Comparison of ENCODE assay signal across 27 mouse cellular contexts in the genomic region with DNA sequence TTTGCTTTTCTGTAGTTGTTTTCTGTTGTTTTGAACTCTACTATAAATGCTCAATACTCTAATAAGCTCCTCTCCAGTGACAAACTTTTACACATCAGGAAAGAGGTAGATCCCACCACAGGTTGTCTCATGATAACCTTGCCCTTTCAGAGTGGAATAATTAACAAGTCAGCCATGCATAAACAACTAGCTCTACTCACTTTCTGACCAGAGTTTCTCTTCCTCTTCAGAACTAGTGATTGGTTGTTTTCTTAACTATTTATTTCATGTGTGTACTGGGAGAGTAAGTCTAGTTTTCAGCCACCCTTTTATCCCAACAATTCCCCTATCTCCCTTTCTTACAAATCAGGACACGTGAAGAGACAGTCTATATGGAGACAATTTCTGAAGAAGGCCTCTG.
"Had no signal": no experiment of that assay in that cellular context is flagged by ENCODE, and none has a peak within 500 bp of the region (broad histone marks: within the 10 kb centered on the region; RNA-seq: fewer than 3 reads in every experiment).

No protein-coding gene starts in this region.

- H3K4me3 ChIP-seq: embryonic facial prominence, embryonic 10.5 days; embryonic facial prominence, embryonic 12.5 days; embryonic facial prominence, embryonic 13.5 days; embryonic facial prominence, embryonic 15.5 days; erythroblast, embryonic 14.5 days; forebrain, embryonic 10.5 days; forebrain, embryonic 12.5 days; forebrain, embryonic 13.5 days; forebrain, embryonic 15.5 days; gastrocnemius, adult 2 months; heart, adult 2 months; heart, embryonic 10.5 days had no signal

- H3K4me1 ChIP-seq: embryonic facial prominence, embryonic 10.5 days; embryonic facial prominence, embryonic 12.5 days; embryonic facial prominence, embryonic 13.5 days; embryonic facial prominence, embryonic 15.5 days; forebrain, embryonic 10.5 days; forebrain, embryonic 12.5 days; forebrain, embryonic 13.5 days; forebrain, embryonic 15.5 days; heart, embryonic 10.5 days had no signal

- H3K9ac ChIP-seq: embryonic facial prominence, embryonic 12.5 days; embryonic facial prominence, embryonic 13.5 days; embryonic facial prominence, embryonic 15.5 days; forebrain, embryonic 12.5 days; forebrain, embryonic 13.5 days; forebrain, embryonic 15.5 days; forebrain, postnatal 0 days had no signal

- H3K27me3 ChIP-seq: embryonic facial prominence, embryonic 12.5 days; embryonic facial prominence, embryonic 13.5 days; embryonic facial prominence, embryonic 15.5 days; forebrain, embryonic 12.5 days; forebrain, embryonic 13.5 days; forebrain, embryonic 15.5 days had no signal

- H3K9me3 ChIP-seq: embryonic facial prominence, embryonic 12.5 days; embryonic facial prominence, embryonic 13.5 days; embryonic facial prominence, embryonic 15.5 days; forebrain, embryonic 12.5 days; forebrain, embryonic 13.5 days; forebrain, embryonic 15.5 days; heart, embryonic 10.5 days had no signal

- H3K4me2 ChIP-seq: embryonic facial prominence, embryonic 12.5 days; embryonic facial prominence, embryonic 13.5 days; embryonic facial prominence, embryonic 15.5 days; forebrain, embryonic 12.5 days; forebrain, embryonic 13.5 days; forebrain, embryonic 15.5 days had no signal

- H3K36me3 ChIP-seq: embryonic facial prominence, embryonic 10.5 days; embryonic facial prominence, embryonic 12.5 days; embryonic facial prominence, embryonic 13.5 days; embryonic facial prominence, embryonic 15.5 days; forebrain, embryonic 10.5 days; forebrain, embryonic 12.5 days; forebrain, embryonic 15.5 days; heart, embryonic 10.5 days had no signal

- DNase-seq: cerebellum, adult 9-10 months; cerebellum, adult 9-11 months; cerebellum, postnatal 14 days; cerebellum, postnatal 25 days; cerebellum, postnatal 36 days; embryo, embryonic 11 days; forebrain, postnatal 0 days; gastrocnemius, adult 2 months; gastrocnemius, postnatal 10 days; gastrocnemius, postnatal 14 days; gastrocnemius, postnatal 25 days; gastrocnemius, postnatal 36 days; heart, adult 11 months; heart, adult 18-20 months; heart, adult 2 months had no signal

- ATAC-seq: forebrain, embryonic 13.5 days; forebrain, embryonic 14.5 days; forebrain, embryonic 15.5 days; forebrain, embryonic 16.5 days; forebrain, postnatal 0 days had no signal

- H3K27ac ChIP-seq: embryonic facial prominence, embryonic 10.5 days; embryonic facial prominence, embryonic 12.5 days; embryonic facial prominence, embryonic 13.5 days; embryonic facial prominence, embryonic 15.5 days; forebrain, embryonic 10.5 days; forebrain, embryonic 12.5 days; forebrain, embryonic 13.5 days; forebrain, embryonic 15.5 days; gastrocnemius, adult 2 months; heart, adult 2 months; heart, embryonic 10.5 days had no signal
